Mouse (Mus musculus): ENCODE measurements around the gene Plin4. TPM values are rescaled to one million over a fixed set of nuclear protein-coding genes. Genes with fewer than 3 reads are reported as not detected.

The Plin4 gene
- polyA plus RNA-seq (2012; fragmentation: generic; extraction: Trizol) = 10 to 100 TPM in 1 of 2 experiments, 1 to 10 TPM in 1; 2.6 to 25.7 TPM

GRCm38 (mm10) chr17:56109219-56110051, at the start of gene Plin4:
Gene Plin4 (minus strand): TSS chr17:56109803.

DNA sequence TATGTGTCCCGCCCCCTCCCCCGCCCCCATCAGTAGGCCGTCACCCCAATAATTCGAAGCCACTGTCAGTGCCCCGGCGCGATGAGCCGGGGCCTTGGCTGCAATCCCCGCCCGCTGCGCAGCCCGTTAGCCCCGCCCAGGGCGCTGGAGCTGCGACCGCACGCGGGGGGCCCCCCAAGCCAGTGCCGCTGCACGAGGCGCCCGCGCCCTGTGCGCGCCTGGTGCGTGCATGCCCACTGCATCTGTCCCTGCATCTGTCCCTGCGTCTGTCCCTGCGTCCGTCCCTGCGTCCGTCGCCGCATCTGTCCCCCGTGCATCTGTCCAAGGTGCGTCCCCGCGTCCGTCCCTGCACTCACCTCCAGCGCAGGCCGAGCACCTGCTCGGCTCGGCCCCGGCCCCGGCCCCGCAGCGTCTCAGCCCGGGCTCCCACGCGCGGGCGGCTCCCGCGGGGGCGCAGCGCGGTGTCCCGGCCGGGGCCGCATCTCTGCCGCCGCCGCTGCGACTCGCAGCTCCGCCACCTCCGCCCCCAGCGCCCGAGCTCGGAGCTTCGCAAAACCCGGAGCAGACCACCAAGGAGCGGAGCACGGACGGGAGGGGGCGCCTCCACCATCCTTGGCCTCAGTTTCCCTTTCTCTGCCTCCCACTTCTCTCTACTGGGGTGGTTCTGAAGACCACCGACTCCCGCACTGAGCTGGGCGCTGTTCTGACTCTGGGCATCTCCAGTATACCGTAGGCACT, 30.4 kb upstream of the Plin4 start, which contains the start of gene Sema6b:
Gene Sema6b, minus strand, starts transcription at position 486 of the 738 bp plus-strand sequence.

DNA sequence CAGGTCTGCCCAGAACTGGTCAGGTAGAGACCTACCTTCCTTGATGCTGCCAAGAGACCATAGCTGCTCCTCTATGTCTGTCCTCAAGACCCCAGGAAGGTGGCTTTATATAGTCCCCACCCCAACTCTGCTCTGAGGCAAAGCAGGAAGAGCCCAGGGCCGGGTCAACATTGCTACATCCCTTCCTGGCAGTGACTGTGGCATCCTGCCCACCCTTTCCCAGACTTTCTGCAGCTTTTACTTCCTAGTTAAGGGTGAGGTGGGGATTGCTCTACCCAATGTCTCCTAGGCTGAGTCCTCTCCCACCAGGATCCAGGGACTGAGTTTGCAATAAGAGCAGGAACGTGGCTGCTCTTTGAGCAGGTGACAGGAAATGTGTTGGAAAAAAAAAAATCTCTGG, 12.2 kb upstream of the Plin4 start, which contains the start of gene Lrg1:
Gene Lrg1, minus strand, starts transcription at position 176 of the 400 bp plus-strand sequence.

GRCm38 (mm10) chr17:56117251-56117710, 7.7 kb upstream of the Plin4 start, which contains the start of gene Plin5:
Gene Plin5 (minus strand): TSS chr17:56117596.

DNA sequence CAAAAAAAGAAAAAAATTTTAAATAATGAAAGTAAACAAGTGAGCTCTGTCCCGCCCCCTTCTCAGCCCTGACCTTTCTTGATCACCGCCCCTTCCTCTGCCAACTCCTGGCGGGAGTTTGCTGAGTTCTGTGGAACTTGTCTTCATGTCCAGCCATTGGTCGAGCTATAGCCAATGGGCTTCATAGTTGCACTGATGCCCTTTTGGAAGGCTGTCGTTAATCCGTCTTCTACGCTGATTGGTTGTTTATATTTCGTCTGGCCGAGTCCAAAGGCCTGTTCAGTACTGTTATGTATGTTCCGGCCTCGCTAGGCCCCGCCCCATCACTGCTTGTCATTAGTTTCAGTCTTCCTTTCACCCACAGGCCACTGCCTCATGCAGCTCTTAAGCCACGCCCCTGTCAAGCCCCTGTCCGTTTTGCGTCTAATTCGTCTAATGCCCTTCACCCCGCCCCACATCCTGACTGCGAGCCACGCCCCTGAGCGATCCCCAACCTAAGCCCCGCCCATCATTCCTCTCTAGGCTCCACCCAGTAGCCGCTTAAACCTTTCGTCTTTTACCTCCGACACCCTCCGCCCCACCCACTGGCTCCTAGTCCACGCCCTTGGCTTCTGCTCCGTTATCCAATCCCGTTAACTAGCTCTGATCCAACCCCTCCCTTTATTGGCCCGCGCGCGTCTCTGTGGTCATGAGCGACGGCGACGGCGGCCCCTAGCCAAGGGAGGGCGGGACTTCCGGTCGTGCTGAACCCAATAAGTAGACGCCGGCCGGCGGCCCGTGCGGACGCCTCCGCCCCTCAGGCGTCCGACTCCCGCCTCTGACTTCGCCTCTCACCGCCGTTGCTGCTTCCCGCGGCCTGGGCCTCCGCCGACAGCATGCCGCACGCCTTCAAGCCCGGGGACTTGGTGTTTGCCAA, 30.5 kb downstream of the Plin4 start, which contains the start of gene Hdgfl2:
Gene Hdgfl2, plus strand, starts transcription at position 755 of the 916 bp plus-strand sequence.

GRCm38 (mm10) chr17:56074827-56075208, 34.8 kb downstream of the Plin4 start, which contains the start of gene Ubxn6:
Gene Ubxn6 (minus strand): TSS chr17:56075028.

Other genes starting within 250 kb of the Plin4 start
- under 1 TPM; 0.07 to 0.77 TPM for gene Zfp119a, start 230.9 kb downstream of the Plin4 start, polyA plus RNA-seq (2012; fragmentation: generic; extraction: Trizol)
- 1 to 10 TPM in 1 of 2 experiments, under 1 TPM in 1; 0.12 to 1.7 TPM for gene Zfp959, start 217.7 kb downstream of the Plin4 start, polyA plus RNA-seq (2012; fragmentation: generic; extraction: Trizol)
- gene Zfp119b, start 160.3 kb downstream of the Plin4 start, polyA plus RNA-seq (2012; fragmentation: generic; extraction: Trizol) = under 1 TPM; 0.06 to 0.94 TPM
- under 1 TPM in 1 of 2 experiments, not detected in 1; 0.06 TPM for gene Ebi3, start 157.2 kb downstream of the Plin4 start, polyA plus RNA-seq (2012; fragmentation: generic; extraction: Trizol)
- 10 to 100 TPM; 16.0 to 20.0 TPM for gene Yju2, start 150.7 kb downstream of the Plin4 start, polyA plus RNA-seq (2012; fragmentation: generic; extraction: Trizol)
- gene Shd, start 139.3 kb downstream of the Plin4 start, polyA plus RNA-seq (2012; fragmentation: generic; extraction: Trizol) = under 1 TPM; 0.02 to 0.21 TPM
- gene Fsd1, start 123.3 kb downstream of the Plin4 start, polyA plus RNA-seq (2012; fragmentation: generic; extraction: Trizol) = 1 to 10 TPM in 1 of 2 experiments, under 1 TPM in 1; 0.64 to 1.5 TPM
- gene Stap2, start 104.2 kb downstream of the Plin4 start, polyA plus RNA-seq (2012; fragmentation: generic; extraction: Trizol) = 1 to 10 TPM in 1 of 2 experiments, under 1 TPM in 1; 0.34 to 1.7 TPM
- gene Mpnd, start 104.1 kb downstream of the Plin4 start, polyA plus RNA-seq (2012; fragmentation: generic; extraction: Trizol) = 100 to 1,000 TPM; 124 to 143 TPM
- 100 to 1,000 TPM in 1 of 2 experiments, 10 to 100 TPM in 1; 42.7 to 118 TPM for gene Sh3gl1, start 73.2 kb downstream of the Plin4 start, polyA plus RNA-seq (2012; fragmentation: generic; extraction: Trizol)
- 10 to 100 TPM; 11.2 to 22.3 TPM for gene Chaf1a, start 69.4 kb downstream of the Plin4 start, polyA plus RNA-seq (2012; fragmentation: generic; extraction: Trizol)
- gene Ubxn6, start 34.8 kb downstream of the Plin4 start, polyA plus RNA-seq (2012; fragmentation: generic; extraction: Trizol) = 10 to 100 TPM; 74.6 to 75.5 TPM
- 10 to 100 TPM; 79.2 to 93.8 TPM for gene Hdgfl2, start 30.2 kb downstream of the Plin4 start, polyA plus RNA-seq (2012; fragmentation: generic; extraction: Trizol)
- under 1 TPM in 1 of 2 experiments, not detected in 1; 0.07 TPM for gene Plin5, start 7.8 kb upstream of the Plin4 start, polyA plus RNA-seq (2012; fragmentation: generic; extraction: Trizol)
- gene Lrg1, start 12.2 kb upstream of the Plin4 start, polyA plus RNA-seq (2012; fragmentation: generic; extraction: Trizol) = under 1 TPM in 1 of 2 experiments, not detected in 1; 0.08 TPM
- gene Sema6b, start 30.5 kb upstream of the Plin4 start, polyA plus RNA-seq (2012; fragmentation: generic; extraction: Trizol) = under 1 TPM; 0.48 to 0.54 TPM
- 1 to 10 TPM; 1.8 to 9.3 TPM for gene Tnfaip8l1, start 52.7 kb upstream of the Plin4 start, polyA plus RNA-seq (2012; fragmentation: generic; extraction: Trizol)
- gene Mydgf, start 74.1 kb upstream of the Plin4 start, polyA plus RNA-seq (2012; fragmentation: generic; extraction: Trizol) = 100 to 1,000 TPM; 116 to 121 TPM
- gene Dpp9, start 109.1 kb upstream of the Plin4 start, polyA plus RNA-seq (2012; fragmentation: generic; extraction: Trizol) = 10 to 100 TPM; 17.4 to 41.3 TPM
- gene Fem1a, start 147.0 kb upstream of the Plin4 start, polyA plus RNA-seq (2012; fragmentation: generic; extraction: Trizol) = 10 to 100 TPM in 1 of 2 experiments, 1 to 10 TPM in 1; 7.5 to 10.7 TPM
- gene Ticam1, start 167.0 kb upstream of the Plin4 start, polyA plus RNA-seq (2012; fragmentation: generic; extraction: Trizol) = 10 to 100 TPM in 1 of 2 experiments, 1 to 10 TPM in 1; 7.4 to 27.7 TPM
- 10 to 100 TPM; 45.0 to 90.7 TPM for gene Plin3, start 183.1 kb upstream of the Plin4 start, polyA plus RNA-seq (2012; fragmentation: generic; extraction: Trizol)
- gene Arrdc5, start 190.5 kb upstream of the Plin4 start, polyA plus RNA-seq (2012; fragmentation: generic; extraction: Trizol) = not detected
- gene Uhrf1, start 193.5 kb upstream of the Plin4 start, polyA plus RNA-seq (2012; fragmentation: generic; extraction: Trizol) = 10 to 100 TPM; 32.1 to 55.2 TPM
- 10 to 100 TPM in 1 of 2 experiments, 1 to 10 TPM in 1; 9.5 to 41.9 TPM for gene Kdm4b, start 216.3 kb upstream of the Plin4 start, polyA plus RNA-seq (2012; fragmentation: generic; extraction: Trizol)

Measured in C3H10T1/2 (cell line).